Mouse (Mus musculus) E14TG2a.4 (cell line): ENCODE measurements at regions not wholly inside any gene's neighbourhood (a gene's known extent, or its start where the extent isn't known, plus 50 kb on each side); places are given as distances from the start of the nearest gene placed in this dataset.

Source experiments
- CTCF ChIP-seq: conservative IDR thresholded peaks from 2 replicates; pipeline ENCODE4 v1.5.1; 2014; ENCODE audit warnings: low read length
- NANOG ChIP-seq: IDR thresholded peaks from 2 replicates; pipeline ENCODE4 v1.6.1; 2014; ENCODE audit warnings: borderline replicate concordance, low read length, mixed read lengths
- POU5F1 ChIP-seq: IDR thresholded peaks from 2 replicates; pipeline ENCODE4 v1.6.1; 2014; ENCODE audit warnings: low read length, borderline replicate concordance

DNA sequence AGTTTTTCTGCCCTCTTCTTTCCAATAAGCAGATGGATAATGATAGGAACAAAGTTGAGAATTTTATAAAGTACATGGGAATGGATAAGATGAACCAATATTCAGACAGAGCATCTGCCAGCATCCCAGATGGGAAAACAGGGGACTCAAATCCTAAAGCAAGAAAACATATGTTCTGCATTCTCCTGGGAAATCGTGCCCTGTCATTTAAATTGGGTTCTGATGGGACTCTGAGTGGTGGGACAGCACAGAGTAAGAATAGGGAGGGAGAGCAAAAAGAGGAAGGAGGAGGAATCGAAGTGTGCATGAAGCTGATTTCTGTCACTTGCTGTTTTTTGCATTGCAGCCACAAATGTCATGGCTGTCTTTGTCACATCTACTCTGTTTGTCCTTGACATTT lies 362.4 kb downstream of the Slc16a7 start:
- TF ChIP-seq CTCF (no peak), POU5F1 (no peak), NANOG (no peak)
